9 mouse cellular contexts compared by ENCODE assay signal in genomic region chr9:64057903-64058650, GRCm38 (mm10). TPM values are rescaled to one million over a fixed set of nuclear protein-coding genes. Genes with fewer than 3 reads are reported as not detected.
DNase-seq lines count a peak whose midpoint lies in the region; ATAC-seq and TF ChIP-seq lines count a peak whose summit lies in the region.
"Had no signal": no experiment of that assay in that cellular context is flagged by ENCODE, and none has a peak within 500 bp of the region (broad histone marks: within the 10 kb centered on the region; RNA-seq: fewer than 3 reads in every experiment).

No protein-coding gene starts in this region.

- peaks cover 20% of the 10 kb centered on the region for H3K4me1 ChIP-seq in liver, postnatal 0 days (ENCODE audit: insufficient read depth)
- peaks cover 82% of the 10 kb centered on the region for H3K4me1 ChIP-seq in embryonic facial prominence, embryonic 10.5 days
- H3K4me1 ChIP-seq in hindbrain, postnatal 0 days (ENCODE audit: insufficient read depth, low read length), result 0 out of 2 replicates have a peak, but pooled peaks cover 11% of the 10 kb centered on the region
- peaks cover 12% of the 10 kb centered on the region; the same call in 1 of the 2 replicates for H3K4me1 ChIP-seq in midbrain, postnatal 0 days (ENCODE audit: insufficient read depth, low read length)

- ATAC-seq in liver, postnatal 0 days, result no peak
- ATAC-seq in hindbrain, postnatal 0 days, result peak; percentile 77
- ATAC-seq in midbrain, postnatal 0 days (ENCODE audit: low FRiP score), result peak; percentile 47

- no peak overlapping the region for H3K9ac ChIP-seq in liver, postnatal 0 days (replicated peaks)
- no peak overlapping the region for H3K9ac ChIP-seq in hindbrain, postnatal 0 days (replicated peaks; ENCODE audit: low read length)
- no peak overlapping the region for H3K9ac ChIP-seq in midbrain, postnatal 0 days (replicated peaks; ENCODE audit: low read length, poor library complexity, severe bottlenecking)

- 65% methylated on average over 7 of the region's 7 CpGs for WGBS in liver, postnatal 0 days (ENCODE audit: insufficient replicate concordance)
- WGBS in embryonic facial prominence, embryonic 10.5 days, result 41% methylated on average over 7 of the region's 7 CpGs
- 47% methylated on average over 7 of the region's 7 CpGs for WGBS in hindbrain, postnatal 0 days
- WGBS in midbrain, postnatal 0 days, result 33% methylated on average over 7 of the region's 7 CpGs

- no peak overlapping the region for H3K27ac ChIP-seq in liver, postnatal 0 days (ENCODE audit: low read depth)
- peak overlapping the region; percentile 90 for H3K27ac ChIP-seq in embryonic facial prominence, embryonic 10.5 days (replicated peaks)
- peak overlapping the region; percentile 36; the same call in 1 of the 2 replicates for H3K27ac ChIP-seq in hindbrain, postnatal 0 days
- H3K27ac ChIP-seq in midbrain, postnatal 0 days (ENCODE audit: low read depth, low read length), result 0 out of 2 replicates have a peak overlapping the region, but pooled peaks have one; percentile 40

- no peak for TF ChIP-seq EP300 in liver, postnatal 0 days (IDR thresholded peaks at IDR 0.05; ENCODE audit: low read depth)

- H3K36me3 ChIP-seq in liver, postnatal 0 days (replicated peaks; ENCODE audit: insufficient read depth, low read length), result no peaks in the 10 kb centered on the region
- H3K36me3 ChIP-seq in embryonic facial prominence, embryonic 10.5 days (replicated peaks), result no peaks in the 10 kb centered on the region
- no peaks in the 10 kb centered on the region for H3K36me3 ChIP-seq in hindbrain, postnatal 0 days (ENCODE audit: insufficient read depth, low read length)
- no peaks in the 10 kb centered on the region for H3K36me3 ChIP-seq in midbrain, postnatal 0 days (ENCODE audit: insufficient read depth, low read length)

- no peaks in the 10 kb centered on the region for H3K27me3 ChIP-seq in liver, postnatal 0 days (ENCODE audit: insufficient read depth, low read length)
- peaks cover 35% of the 10 kb centered on the region for H3K27me3 ChIP-seq in embryonic facial prominence, embryonic 10.5 days (replicated peaks; ENCODE audit: low read depth, poor library complexity, severe bottlenecking)
- no peaks in the 10 kb centered on the region; the same call in 1 of the 2 replicates for H3K27me3 ChIP-seq in hindbrain, postnatal 0 days (ENCODE audit: insufficient read depth, low read length)
- H3K27me3 ChIP-seq in midbrain, postnatal 0 days (ENCODE audit: insufficient read depth, low read length), result peaks cover 16% of the 10 kb centered on the region; the same call in 1 of the 2 replicates

- H3K4me2 ChIP-seq in liver, postnatal 0 days (ENCODE audit: low read depth, low read length), result no peak overlapping the region
- H3K4me2 ChIP-seq in hindbrain, postnatal 0 days (ENCODE audit: low read depth, low read length), result no peak overlapping the region
- H3K4me2 ChIP-seq in midbrain, postnatal 0 days (ENCODE audit: low read depth, low read length, poor library complexity, severe bottlenecking), result no peak overlapping the region

- H3K4me3 ChIP-seq in liver, postnatal 0 days (ENCODE audit: low read depth, low read length), result no peak overlapping the region
- H3K4me3 ChIP-seq in embryonic facial prominence, embryonic 10.5 days, result peak overlapping the region; percentile 11
- no peak overlapping the region for H3K4me3 ChIP-seq in hindbrain, postnatal 0 days (ENCODE audit: low read length)
- no peak overlapping the region for H3K4me3 ChIP-seq in midbrain, postnatal 0 days (ENCODE audit: low read depth, low read length)

- no peak for TF ChIP-seq CTCF in liver, postnatal 0 days (IDR thresholded peaks at IDR 0.05; ENCODE audit: low read depth)
- no peak for TF ChIP-seq CTCF in hindbrain, postnatal 0 days (IDR thresholded peaks at IDR 0.05; ENCODE audit: low read depth)
- no peak for TF ChIP-seq CTCF in midbrain, postnatal 0 days (IDR thresholded peaks at IDR 0.05)

- DNase-seq in liver, result peak; percentile 70
- DNase-seq in liver, postnatal 0 days, result no peak
- DNase-seq in embryonic facial prominence, embryonic 10.5 days (ENCODE audit: low spot score), result peak; percentile 85
- peak; percentile 59 for DNase-seq in hindbrain, postnatal 0 days (ENCODE audit: low spot score)
- DNase-seq in midbrain, postnatal 0 days (ENCODE audit: low spot score), result peak; percentile 33
- DNase-seq in cerebellum, adult 9-10 months, result no peak
- DNase-seq in urinary bladder, postnatal 25 days (ENCODE audit: low spot score), result no peak
- no peak for DNase-seq in thymus, adult 18-20 months
- DNase-seq: cerebellum, adult 9-11 months had no signal

- no peaks in the 10 kb centered on the region for H3K9me3 ChIP-seq in liver, postnatal 0 days (ENCODE audit: low read length)
- no peaks in the 10 kb centered on the region for H3K9me3 ChIP-seq in embryonic facial prominence, embryonic 10.5 days
- no peaks in the 10 kb centered on the region for H3K9me3 ChIP-seq in hindbrain, postnatal 0 days (ENCODE audit: low read length)
- no peaks in the 10 kb centered on the region for H3K9me3 ChIP-seq in midbrain, postnatal 0 days (ENCODE audit: low read length)

RNA-seq across cellular contexts. Expression of gene Smad6, which starts 36.2 kb away (rescaled TPM):
- 1.8 and 2.9 TPM in 2 replicates for polyA plus RNA-seq in liver, postnatal 0 days (2015; fragmentation: Nextera tagmentation; extraction: Ambion mirVana)
- 7.2 and 7.3 TPM in 2 replicates for polyA plus RNA-seq in embryonic facial prominence, embryonic 10.5 days (2016; fragmentation: Nextera tagmentation; extraction: Ambion mirVana)
- 11.9 and 13.2 TPM in 2 replicates for total RNA-seq in hindbrain, postnatal 0 days (2014; rRNA removed)
- 1.3 and 1.7 TPM in 2 replicates for polyA plus RNA-seq in hindbrain, postnatal 0 days (2015; fragmentation: Nextera tagmentation; extraction: Ambion mirVana)
- 10.4 and 12.7 TPM in 2 replicates for total RNA-seq in midbrain, postnatal 0 days (2014; rRNA removed)
- polyA plus RNA-seq in midbrain, postnatal 0 days (2015; fragmentation: Nextera tagmentation; extraction: Ambion mirVana), result 0.97 and 1.2 TPM in 2 replicates

RNA-seq across cellular contexts. Expression of gene Lctl, which starts 58.9 kb away (rescaled TPM):
- polyA plus RNA-seq in liver, postnatal 0 days (2015; fragmentation: Nextera tagmentation; extraction: Ambion mirVana), result not detected in 2 replicates
- 0.11 TPM in 1 of 2 replicates, not detected in the other for polyA plus RNA-seq in embryonic facial prominence, embryonic 10.5 days (2016; fragmentation: Nextera tagmentation; extraction: Ambion mirVana)
- not detected in 2 replicates for total RNA-seq in hindbrain, postnatal 0 days (2014; rRNA removed)
- 0.10 TPM in 1 of 2 replicates, not detected in the other for polyA plus RNA-seq in hindbrain, postnatal 0 days (2015; fragmentation: Nextera tagmentation; extraction: Ambion mirVana)
- not detected in 2 replicates for total RNA-seq in midbrain, postnatal 0 days (2014; rRNA removed)
- polyA plus RNA-seq in midbrain, postnatal 0 days (2015; fragmentation: Nextera tagmentation; extraction: Ambion mirVana), result not detected in 2 replicates

Comparison
In these comparisons a context has a peak if more than half of its experiments do, and no peak if none do; other contexts are left out.
1. DNase-seq: peak in liver (single experiment), embryonic facial prominence, embryonic 10.5 days (single experiment), hindbrain, postnatal 0 days (single experiment) and midbrain, postnatal 0 days (single experiment); none in liver, postnatal 0 days (single experiment), cerebellum, adult 9-10 months (single experiment), urinary bladder, postnatal 25 days (single experiment) and thymus, adult 18-20 months (0 of 2).